Mouse (Mus musculus): Measurements from ENCODE around the gene Dlx1.

DNA sequence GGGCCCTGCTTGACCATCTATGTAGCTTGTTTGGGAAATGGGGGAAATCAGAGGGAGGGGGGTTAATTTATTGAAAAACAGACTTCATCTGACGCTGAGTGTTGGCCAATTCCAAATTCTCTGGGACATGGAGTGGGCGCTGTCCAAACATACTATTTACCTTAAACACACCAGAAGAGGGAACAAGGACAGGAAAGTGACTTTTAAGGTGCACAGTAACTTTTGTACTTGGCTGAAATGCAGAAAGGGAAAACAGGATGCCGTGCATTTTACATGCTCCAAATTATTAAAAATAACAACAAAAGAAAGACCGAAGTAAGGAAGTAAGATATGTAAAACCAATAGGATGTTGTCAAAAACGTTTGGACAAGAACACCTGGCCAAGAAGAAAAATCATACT, 5.2 kb downstream of the Dlx1 start:
- TF ChIP-seq HCFC1 (IDR thresholded peaks at IDR 0.05; ENCODE audit: borderline replicate concordance, insufficient read depth, low read length) (no peak), MAFK (IDR thresholded peaks at IDR 0.05; ENCODE audit: insufficient read depth, low read depth, low read length) (no peak)
